11 mouse cellular contexts compared by ENCODE assay signal in the genomic region with DNA sequence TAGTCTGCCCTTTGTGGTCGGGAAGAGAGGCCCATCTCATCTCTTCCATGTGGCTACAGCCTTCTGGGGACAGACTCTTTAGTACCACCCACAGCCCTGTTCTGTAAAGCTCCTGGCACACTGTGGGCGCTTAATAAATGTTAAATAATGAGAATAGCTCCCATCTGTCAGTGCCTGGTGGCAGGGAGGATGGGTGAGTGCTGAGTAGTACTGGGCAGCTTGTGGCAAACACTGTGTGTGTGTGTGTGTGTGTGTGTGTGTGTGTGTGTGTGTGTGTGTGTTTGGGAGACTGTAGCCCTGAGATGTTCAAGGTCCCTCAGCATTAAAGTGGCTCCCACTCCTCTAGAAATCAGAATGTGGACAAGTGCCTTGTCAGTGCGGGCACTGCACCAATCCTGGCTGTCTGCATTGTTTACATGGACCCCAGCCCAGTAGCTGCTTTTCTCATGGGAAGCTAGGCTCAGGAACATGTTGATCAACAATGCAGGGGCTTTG.
DNase-seq lines count a peak whose midpoint lies in the region; TF ChIP-seq lines count a peak whose summit lies in the region.
"Had no signal": no experiment of that assay in that cellular context is flagged by ENCODE, and none has a peak within 500 bp of the region (broad histone marks: within the 10 kb centered on the region; RNA-seq: fewer than 3 reads in every experiment).

No protein-coding gene starts in this region.

- H3K4me3 ChIP-seq in cerebellum, adult 2 months (replicated peaks; ENCODE audit: insufficient read depth, low read depth, low read length), result no peak overlapping the region
- H3K4me3 ChIP-seq: embryonic facial prominence, embryonic 15.5 days had no signal

- intact Hi-C loops in gastrocnemius, postnatal 14 days (cut with DNase I; ENCODE audit: low total_unique reads), result no loop called here

- TF ChIP-seq POLR2A in brain, embryonic 14.5 days (IDR thresholded peaks at IDR 0.05; ENCODE audit: borderline replicate concordance, extremely low read depth, insufficient read depth, insufficient read length, poor library complexity, severe bottlenecking), result no peak
- no peak for TF ChIP-seq POLR2A in cerebellum, adult 2 months (IDR thresholded peaks at IDR 0.05; ENCODE audit: borderline replicate concordance, insufficient read depth, low read length)

- H3K27me3 ChIP-seq in cerebellum, adult 2 months (ENCODE audit: control insufficient read depth, insufficient read depth, low read length), result no peaks in the 10 kb centered on the region
- H3K27me3 ChIP-seq: embryonic facial prominence, embryonic 15.5 days had no signal

- H3K27ac ChIP-seq in cerebellum, adult 2 months (ENCODE audit: insufficient read depth, low read length), result peak overlapping the region; percentile 20
- H3K27ac ChIP-seq: embryonic facial prominence, embryonic 15.5 days had no signal

- peaks cover 30% of the 10 kb centered on the region for H3K4me1 ChIP-seq in cerebellum, adult 2 months (ENCODE audit: control insufficient read depth, insufficient read depth, low read length)
- H3K4me1 ChIP-seq: embryonic facial prominence, embryonic 15.5 days had no signal

- WGBS in cerebellum, adult 2 months, result 8% methylated on average over 3 of the region's 3 CpGs

- peak; percentile 14 for DNase-seq in kidney, postnatal 10 days
- no peak for DNase-seq in kidney, adult 9 months
- DNase-seq in brain, embryonic 14.5 days (ENCODE audit: low read depth), result peak; percentile 73
- DNase-seq in cerebellum, adult 2 months, result peak; percentile 66 to 85
- peak; percentile 74 to 79 for DNase-seq in layer of hippocampus, adult 8-10 months (ENCODE audit: low spot score in 2 of 2)
- DNase-seq in natural killer cell, adult 2 months (ENCODE audit: low spot score in 2 of 2), result no peak
- no peak for DNase-seq in gastrocnemius, postnatal 14 days
- DNase-seq: gastrocnemius, postnatal 25 days; lung, embryonic 14.5 days; thymus, postnatal 25 days had no signal

- no peak for TF ChIP-seq CTCF in brain, embryonic 14.5 days (IDR thresholded peaks at IDR 0.05; ENCODE audit: borderline replicate concordance, extremely low read depth, insufficient read depth, insufficient read length)
- no peak for TF ChIP-seq CTCF in cerebellum, adult 2 months (IDR thresholded peaks at IDR 0.05; ENCODE audit: borderline replicate concordance, insufficient read depth, low read depth, low read length)

Comparison
In these comparisons a context has a peak if more than half of its experiments do, and no peak if none do; other contexts are left out.
1. DNase-seq: peak in kidney, postnatal 10 days (single experiment), brain, embryonic 14.5 days (single experiment), cerebellum, adult 2 months (2 of 2) and layer of hippocampus, adult 8-10 months (2 of 2); none in kidney, adult 9 months (single experiment), natural killer cell, adult 2 months (0 of 2) and gastrocnemius, postnatal 14 days (single experiment).